ENCODE assay signal across 8 mouse cellular contexts in the genomic region with DNA sequence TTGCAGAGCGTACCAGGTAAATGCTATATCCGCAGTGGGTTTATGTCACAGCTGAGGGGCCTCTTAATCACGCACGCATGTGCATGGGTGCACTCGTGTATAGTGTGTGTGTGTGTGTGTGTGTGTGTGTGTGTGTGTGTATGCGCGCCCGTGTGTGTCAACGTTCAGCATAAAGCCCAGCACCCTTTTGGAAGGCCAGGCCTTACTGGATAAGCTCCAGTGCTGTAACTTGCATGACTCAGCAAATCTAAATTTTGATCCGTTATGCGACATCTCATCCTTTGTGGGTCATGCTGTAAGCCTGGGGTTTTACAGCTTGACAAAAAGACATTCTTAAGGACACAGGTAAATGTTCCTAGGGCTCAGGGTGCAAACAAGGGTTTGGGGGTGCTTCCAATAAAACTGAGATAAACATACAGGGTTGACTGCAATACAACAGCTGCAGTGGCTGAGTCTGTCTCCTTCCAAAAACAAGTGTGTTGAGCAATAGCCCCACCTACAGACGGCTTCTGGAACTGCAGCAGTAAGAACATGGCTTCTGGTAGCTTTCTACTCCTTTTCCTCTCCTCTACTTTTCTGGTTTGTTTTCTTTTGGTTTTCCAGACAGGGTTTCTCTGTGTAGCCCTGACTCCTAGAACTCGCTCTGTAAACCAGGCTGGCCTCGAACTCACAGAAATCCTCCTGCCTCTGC. TPM values are rescaled to one million over a fixed set of nuclear protein-coding genes. Genes with fewer than 3 reads are reported as not detected.
DNase-seq lines count a peak whose midpoint lies in the region; ATAC-seq and TF ChIP-seq lines count a peak whose summit lies in the region.

No protein-coding gene starts in this region.

- H3K4me2 ChIP-seq in kidney, embryonic 14.5 days (replicated peaks; ENCODE audit: low read depth, low read length): no peak overlapping the region
- no peak overlapping the region for H3K4me2 ChIP-seq in midbrain, embryonic 14.5 days (ENCODE audit: low read length)

- WGBS in kidney, embryonic 14.5 days: 74% methylated on average over 14 of the region's 14 CpGs
- WGBS in cerebellum, adult 2 months: 65% methylated on average over 14 of the region's 14 CpGs
- 74% methylated on average over 14 of the region's 14 CpGs for WGBS in midbrain, embryonic 14.5 days

- H3K27ac ChIP-seq in kidney, embryonic 14.5 days (ENCODE audit: low read depth, low read length): no peak overlapping the region
- H3K27ac ChIP-seq in cerebellum, adult 2 months (ENCODE audit: insufficient read depth, low read length): no peak overlapping the region
- H3K27ac ChIP-seq in midbrain, embryonic 14.5 days (replicated peaks; ENCODE audit: low read depth, low read length): no peak overlapping the region

- no peak for TF ChIP-seq POLR2A in cerebellum, adult 2 months (IDR thresholded peaks at IDR 0.05; ENCODE audit: borderline replicate concordance, insufficient read depth, low read length)

- intact Hi-C loops in left cerebral cortex, postnatal 25 days (cut with DNase I): no loop called here

- ATAC-seq in kidney, embryonic 14.5 days (ENCODE audit: low FRiP score, low TSS enrichment): no peak
- peak; percentile 63; the same call in 1 of the 2 replicates for ATAC-seq in midbrain, embryonic 14.5 days (ENCODE audit: low FRiP score, low TSS enrichment)

- H3K4me3 ChIP-seq in kidney, embryonic 14.5 days (ENCODE audit: low read length): no peak overlapping the region
- H3K4me3 ChIP-seq in cerebellum, adult 2 months (replicated peaks; ENCODE audit: insufficient read depth, low read depth, low read length): no peak overlapping the region
- H3K4me3 ChIP-seq in midbrain, embryonic 14.5 days (replicated peaks; ENCODE audit: low read depth, low read length): no peak overlapping the region

- H3K27me3 ChIP-seq in kidney, embryonic 14.5 days (ENCODE audit: control insufficient read depth, insufficient read depth, low read length): no peaks in the 10 kb centered on the region
- H3K27me3 ChIP-seq in cerebellum, adult 2 months (ENCODE audit: control insufficient read depth, insufficient read depth, low read length): no peaks in the 10 kb centered on the region
- H3K27me3 ChIP-seq in midbrain, embryonic 14.5 days (ENCODE audit: control insufficient read depth, insufficient read depth, low read length): no peaks in the 10 kb centered on the region

- H3K36me3 ChIP-seq in kidney, embryonic 14.5 days (ENCODE audit: control insufficient read depth, insufficient read depth, low read length): no peaks in the 10 kb centered on the region
- no peaks in the 10 kb centered on the region for H3K36me3 ChIP-seq in midbrain, embryonic 14.5 days (ENCODE audit: control insufficient read depth, insufficient read depth, low read length)

- no peaks in the 10 kb centered on the region for H3K4me1 ChIP-seq in kidney, embryonic 14.5 days (ENCODE audit: control insufficient read depth, insufficient read depth, low read length)
- H3K4me1 ChIP-seq in cerebellum, adult 2 months (ENCODE audit: control insufficient read depth, insufficient read depth, low read length): no peaks in the 10 kb centered on the region
- H3K4me1 ChIP-seq in midbrain, embryonic 14.5 days (ENCODE audit: control insufficient read depth, insufficient read depth, low read length): no peaks in the 10 kb centered on the region

- H3K9me3 ChIP-seq in kidney, embryonic 14.5 days (ENCODE audit: control insufficient read depth, low read length): no peaks in the 10 kb centered on the region
- H3K9me3 ChIP-seq in midbrain, embryonic 14.5 days (ENCODE audit: control insufficient read depth, low read length): no peaks in the 10 kb centered on the region

- peak; percentile 74 for TF ChIP-seq CTCF in cerebellum, adult 2 months (IDR thresholded peaks at IDR 0.05; ENCODE audit: borderline replicate concordance, insufficient read depth, low read depth, low read length)

- DNase-seq in kidney, adult 18-20 months: peak; percentile 87
- peak; percentile 48 to 70 for DNase-seq in cerebellum, adult 2 months
- peak; percentile 68 for DNase-seq in forelimb bud, embryonic 11.5 days (ENCODE audit: low read depth, low spot score)
- peak; percentile 84 for DNase-seq in induced T-regulatory cell, adult 2 months (ENCODE audit: low read depth)
- peak; percentile 87 to 92 for DNase-seq in left cerebral cortex, postnatal 25 days (ENCODE audit: low spot score in 2 of 2)
- DNase-seq in midbrain, embryonic 14.5 days: peak; percentile 91
- DNase-seq in spleen, postnatal 14 days (ENCODE audit: low spot score in 2 of 2): peak; percentile 57 to 71

- no peak overlapping the region for H3K9ac ChIP-seq in kidney, embryonic 14.5 days (ENCODE audit: low read depth, low read length)
- H3K9ac ChIP-seq in midbrain, embryonic 14.5 days (replicated peaks; ENCODE audit: low read length): no peak overlapping the region

RNA-seq across cellular contexts. Expression of gene Tbx19, which starts 28.2 kb away (rescaled TPM):
- not detected in 2 replicates for polyA plus RNA-seq in kidney, embryonic 14.5 days (2014; fragmentation: Nextera tagmentation; extraction: Ambion mirVana)
- not detected in 2 replicates for polyA plus RNA-seq in cerebellum, adult 2 months (2012; rRNA removed)
- not detected for total RNA-seq in left cerebral cortex, postnatal 25 days (2021)
- not detected in 2 replicates for polyA plus RNA-seq in midbrain, embryonic 14.5 days (2014; fragmentation: Nextera tagmentation; extraction: Ambion mirVana)
